Mouse (Mus musculus) small intestine, adult 2 months (tissue): ENCODE measurements around the gene Apoh. TPM values are rescaled to one million over a fixed set of nuclear protein-coding genes. Genes with fewer than 3 reads are reported as not detected.
A peak's percentile ranks its signal among the peaks of the same experiment; 100 is the strongest.

ENCODE experiments used
- H3K27ac ChIP-seq: fragments of 200-500 bp; 2 replicates; pipeline ENCODE4 v1.5.1; 2012; ENCODE audit warnings: low read depth, low read length, control low read depth, inconsistent platforms; ENCODE audit not compliant: insufficient read depth
- H3K27me3 ChIP-seq: fragments of 200-500 bp; 2 replicates; pipeline ENCODE4 v1.6.1; 2012; ENCODE audit warnings: mild to moderate bottlenecking, moderate library complexity, low read length, inconsistent platforms; ENCODE audit not compliant: control insufficient read depth, insufficient read depth
- H3K36me3 ChIP-seq: fragments of 200-500 bp; 2 replicates; pipeline ENCODE4 v1.6.1; 2012; ENCODE audit warnings: mild to moderate bottlenecking, low read length, control low read depth, inconsistent platforms; ENCODE audit not compliant: control insufficient read depth, insufficient read depth
- H3K4me1 ChIP-seq: fragments of 200-500 bp; 2 replicates; pipeline ENCODE4 v1.6.1; 2012; ENCODE audit warnings: low read length, inconsistent platforms, mixed read lengths; ENCODE audit not compliant: control insufficient read depth, insufficient read depth, insufficient read length
- H3K4me3 ChIP-seq: fragments of 200-500 bp; 2 replicates; pipeline ENCODE4 v1.5.1; 2012; ENCODE audit warnings: low read depth, mild to moderate bottlenecking, control low read depth, inconsistent platforms, low read length, moderate library complexity
- CTCF ChIP-seq: fragments of 200-500 bp; IDR thresholded peaks from 2 replicates; pipeline ENCODE4 v1.5.1; 2012; ENCODE audit warnings: low read depth, mild to moderate bottlenecking, control low read depth, inconsistent platforms, low read length, moderate library complexity, mixed read lengths; ENCODE audit not compliant: insufficient replicate concordance, insufficient read length; ENCODE audit errors: extremely low read depth
- POLR2A ChIP-seq: fragments of 200-500 bp; IDR thresholded peaks from 2 replicates; pipeline ENCODE4 v1.6.1; 2012; ENCODE audit warnings: low read depth, mild to moderate bottlenecking, control low read depth, inconsistent platforms, low read length, moderate library complexity
- WGBS: fragments of 180-500 bp; shearing (Covaris S2); methylation state at CpG from one replicate; pipeline ENCODE4 v1.1.7; 2018; 5-methylcytosine and 5-hydroxymethylcytosine counted together
- polyA plus RNA-seq: library from polyadenylated mRNA; depleted of rRNA; stranded (reverse); fragments of >200 nt; gene quantifications from 2 replicates; pipeline ENCODE4 v1.2.3, GENCODE M21; 2012

Gene Apoh
- polyA plus RNA-seq, 1 experiment: 3.4 TPM

DNA sequence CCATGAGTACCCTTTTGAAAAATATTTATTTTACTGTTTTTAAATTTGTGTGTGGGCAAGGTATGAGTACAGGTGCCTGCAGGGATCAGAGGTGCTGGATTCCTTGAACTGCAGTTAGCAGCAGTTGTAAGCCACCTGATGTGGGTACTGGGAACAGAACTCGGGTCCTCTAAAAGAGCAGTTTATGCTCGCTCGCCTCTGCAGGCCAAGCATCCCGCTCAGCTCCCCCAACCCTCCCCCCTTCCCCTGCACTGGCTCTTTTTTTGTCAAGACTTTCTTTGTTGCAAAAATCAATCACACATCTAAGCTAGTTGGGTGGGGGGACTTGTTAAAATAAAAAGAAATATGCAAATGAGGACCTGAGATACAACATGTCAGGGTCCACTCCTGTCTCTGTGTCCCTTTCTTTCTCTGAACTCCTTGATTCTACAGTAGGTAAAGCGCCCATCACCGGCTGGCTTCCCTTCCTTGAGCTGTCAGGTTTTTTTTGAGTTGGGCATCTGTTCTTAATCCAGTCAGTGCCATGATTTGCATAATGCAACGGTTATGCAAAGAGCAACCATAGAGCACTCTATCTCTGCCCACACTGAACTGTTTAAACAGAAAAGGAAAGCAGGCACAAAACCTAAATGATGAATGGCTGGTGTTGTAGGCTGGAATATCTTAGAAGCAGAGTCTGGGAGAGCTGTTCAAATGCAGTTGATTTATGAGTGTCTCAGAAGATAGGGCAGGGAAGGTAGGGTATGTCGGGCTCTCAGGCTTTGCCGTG, 66.9 kb downstream of the Apoh start:
- Histone ChIP-seq H3K27ac (no peak overlapping the region), H3K27me3 (no peaks in the 10 kb centered on the region), H3K4me3 (no peak overlapping the region), H3K36me3 (no peaks in the 10 kb centered on the region), H3K4me1 (no peaks in the 10 kb centered on the region)
- WGBS: 75% methylated on average over 8 of the region's 9 CpGs
- TF ChIP-seq CTCF (no peak), POLR2A (no peak)

DNA sequence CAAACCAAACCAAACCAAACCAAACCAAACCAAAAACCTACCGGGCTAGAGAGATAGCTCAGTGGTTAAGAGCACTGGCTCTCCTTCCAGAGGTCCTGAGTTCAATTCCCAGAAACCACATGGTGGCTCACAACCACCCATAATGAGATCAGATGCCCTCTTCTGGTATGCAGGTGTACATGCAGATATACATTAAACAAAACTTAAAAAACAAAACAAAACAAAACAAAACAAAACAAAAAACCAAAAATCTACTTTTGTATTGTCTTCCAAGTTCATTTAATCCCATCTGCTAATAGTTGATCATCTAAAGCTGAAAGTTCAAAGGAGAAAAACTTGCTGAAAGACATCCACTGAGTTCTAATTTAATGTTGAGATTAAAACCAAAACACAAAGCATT, 73.2 kb downstream of the Apoh start:
- no peak overlapping the region for H3K4me3 ChIP-seq
- H3K36me3 ChIP-seq: no peaks in the 10 kb centered on the region
- TF ChIP-seq CTCF (no peak), POLR2A (no peak)
- H3K27ac ChIP-seq: no peak overlapping the region
- H3K27me3 ChIP-seq: no peaks in the 10 kb centered on the region
- WGBS: 90% methylated on average over 1 of the region's 1 CpGs
- H3K4me1 ChIP-seq: no peaks in the 10 kb centered on the region

DNA sequence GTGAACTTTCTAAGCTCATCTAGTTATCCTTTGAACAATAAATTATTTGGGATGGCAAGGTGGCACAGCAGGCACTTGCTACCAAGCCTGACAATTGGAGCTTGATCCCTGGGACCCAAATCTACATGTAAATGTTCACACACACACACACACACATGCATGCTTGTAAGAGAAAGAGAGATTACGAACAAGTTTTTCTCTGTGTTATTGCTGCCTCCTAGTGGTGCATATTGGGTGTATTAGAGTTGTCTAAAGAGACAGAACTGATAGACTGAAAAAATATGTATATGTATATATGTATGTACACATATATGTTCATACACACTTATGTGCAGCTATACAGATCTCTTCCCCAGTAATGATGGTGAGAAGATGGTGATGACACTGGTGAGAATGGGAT, 75.4 kb downstream of the Apoh start:
- H3K4me1 ChIP-seq: no peaks in the 10 kb centered on the region
- no peaks in the 10 kb centered on the region for H3K36me3 ChIP-seq
- no peak overlapping the region for H3K27ac ChIP-seq
- peak; percentile 19; the same call in 1 of the 2 replicates for TF ChIP-seq CTCF
- TF ChIP-seq POLR2A: no peak
- WGBS: 16% methylated on average over 1 of the region's 1 CpGs
- H3K27me3 ChIP-seq: no peaks in the 10 kb centered on the region
- no peak overlapping the region for H3K4me3 ChIP-seq

DNA sequence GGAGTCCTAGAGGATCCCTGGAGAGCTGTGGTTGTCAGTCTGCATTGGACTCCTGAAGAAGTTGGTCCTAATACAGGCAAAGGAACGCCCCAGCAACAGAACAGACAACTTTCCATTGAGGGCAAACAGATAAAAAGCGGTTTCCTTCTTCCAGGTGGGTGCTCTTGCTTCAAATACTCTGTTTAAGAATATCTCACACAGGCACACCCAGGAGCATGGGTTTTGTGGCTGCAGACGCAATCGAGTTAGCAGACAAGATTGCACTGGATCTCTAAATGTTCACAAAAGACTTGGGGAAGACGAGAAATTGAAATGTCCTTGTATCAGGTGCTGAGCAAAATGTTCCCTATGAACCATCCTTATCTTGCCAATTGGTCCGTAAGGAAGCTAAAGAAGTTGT, 76.1 kb downstream of the Apoh start:
- WGBS: 69% methylated on average over 6 of the region's 6 CpGs
- H3K4me3 ChIP-seq: no peak overlapping the region

DNA sequence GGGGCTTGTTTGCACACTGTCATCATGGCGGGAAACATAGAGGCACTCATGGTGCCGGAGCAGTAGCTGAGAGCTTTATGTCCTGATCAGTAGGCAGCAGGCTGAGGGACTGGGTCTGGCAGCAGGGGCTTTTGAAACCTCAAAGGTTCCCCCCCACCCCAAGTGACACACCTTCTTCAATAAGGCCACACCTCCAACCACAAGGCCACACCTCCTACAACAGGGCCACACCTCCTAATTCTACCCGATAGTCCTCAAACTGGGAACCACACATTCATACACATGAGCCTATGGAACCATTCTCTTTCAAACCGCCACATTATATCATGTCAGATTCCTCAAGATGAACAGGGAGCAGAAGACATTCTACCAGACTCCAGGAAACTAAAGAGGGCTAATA, 77.6 kb downstream of the Apoh start:
- no peaks in the 10 kb centered on the region for H3K27me3 ChIP-seq
- TF ChIP-seq CTCF: no peak
- no peaks in the 10 kb centered on the region for H3K36me3 ChIP-seq
- no peak overlapping the region for H3K4me3 ChIP-seq
- 45% methylated on average over 4 of the region's 4 CpGs for WGBS
- H3K4me1 ChIP-seq: peaks cover 10% of the 10 kb centered on the region
- H3K27ac ChIP-seq: no peak overlapping the region

More for the DNA sequence above, 76.1 kb downstream of the Apoh start:
- Histone ChIP-seq H3K4me1 (no peaks in the 10 kb centered on the region), H3K27ac (no peak overlapping the region), H3K27me3 (no peaks in the 10 kb centered on the region), H3K36me3 (no peaks in the 10 kb centered on the region)
- TF ChIP-seq POLR2A (no peak), CTCF (no peak)

DNA sequence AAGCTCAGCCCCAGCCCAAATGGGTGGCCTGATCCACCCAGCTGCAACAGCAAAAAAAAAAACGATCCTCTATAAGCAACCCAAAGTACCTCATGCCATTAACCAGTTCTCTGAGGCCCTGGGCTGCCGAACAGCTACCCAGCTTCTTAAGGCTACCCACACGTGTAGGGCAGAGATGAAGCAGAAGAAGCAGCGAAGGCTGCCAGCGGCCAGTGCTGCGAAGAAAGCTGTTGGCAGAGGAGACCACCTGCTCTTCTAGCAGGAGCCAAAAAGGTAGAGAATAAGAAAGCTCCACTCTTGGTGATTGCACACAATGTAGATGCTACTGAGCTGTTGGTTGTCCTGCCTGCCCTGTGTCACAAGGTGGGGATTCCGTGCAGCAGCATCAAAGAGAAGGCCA, 80.1 kb downstream of the Apoh start:
- Histone ChIP-seq H3K4me1 (peaks cover 10% of the 10 kb centered on the region), H3K36me3 (no peaks in the 10 kb centered on the region), H3K4me3 (no peak overlapping the region), H3K27me3 (no peaks in the 10 kb centered on the region), H3K27ac (no peak overlapping the region)
- TF ChIP-seq POLR2A (no peak), CTCF (no peak)
- 89% methylated on average over 7 of the region's 7 CpGs for WGBS

DNA sequence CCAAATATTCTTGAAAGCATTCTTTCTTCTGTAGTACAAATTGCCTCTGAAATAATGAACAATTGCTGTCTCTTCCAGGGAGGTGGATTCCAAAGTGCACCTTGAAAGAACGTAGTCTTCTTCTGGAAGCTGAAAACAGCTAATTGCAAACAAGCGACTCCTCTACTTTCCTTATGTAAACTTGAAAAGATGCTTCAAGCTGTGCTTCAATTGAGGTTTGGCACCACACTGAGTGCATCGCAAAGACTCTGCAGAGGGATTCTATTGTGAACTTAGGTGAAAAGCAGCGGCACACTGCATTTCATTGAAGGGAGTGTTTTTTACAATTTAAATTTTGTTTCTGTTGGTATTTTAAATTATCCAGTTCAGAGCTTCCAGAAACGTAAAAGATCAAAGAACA, 81.0 kb downstream of the Apoh start:
- 33% methylated on average over 5 of the region's 5 CpGs for WGBS
- TF ChIP-seq CTCF (no peak), POLR2A (no peak)
- Histone ChIP-seq H3K4me1 (peaks cover 10% of the 10 kb centered on the region), H3K4me3 (no peak overlapping the region), H3K27me3 (no peaks in the 10 kb centered on the region), H3K27ac (no peak overlapping the region), H3K36me3 (no peaks in the 10 kb centered on the region)
